Mouse (Mus musculus) G1E (cell line): ENCODE data around the gene Mtcl1.

Source experiments
- CTCF ChIP-seq: IDR thresholded peaks from 2 replicates; pipeline ENCODE4 v1.5.1; 2012; ENCODE audit warnings: low read depth, low read length, inconsistent platforms, mixed read lengths
- GATA1 ChIP-seq: IDR thresholded peaks from 2 replicates; pipeline ENCODE4 v1.6.1; 2012; ENCODE audit warnings: borderline replicate concordance, low read length, inconsistent platforms, mixed read lengths
- GATA2 ChIP-seq: IDR thresholded peaks from 2 replicates; pipeline ENCODE4 v1.6.1; 2012; ENCODE audit warnings: low read depth, low read length, inconsistent platforms, borderline replicate concordance
- POLR2AphosphoS5 ChIP-seq: IDR thresholded peaks from 2 replicates; pipeline ENCODE4 v1.6.1; 2012; ENCODE audit warnings: low read depth, low read length, inconsistent platforms; ENCODE audit not compliant: insufficient replicate concordance
- TAL1 ChIP-seq: conservative IDR thresholded peaks from 2 replicates; pipeline ENCODE4 v1.6.1; 2012; ENCODE audit warnings: low read depth, low read length, inconsistent platforms, mixed read lengths

DNA sequence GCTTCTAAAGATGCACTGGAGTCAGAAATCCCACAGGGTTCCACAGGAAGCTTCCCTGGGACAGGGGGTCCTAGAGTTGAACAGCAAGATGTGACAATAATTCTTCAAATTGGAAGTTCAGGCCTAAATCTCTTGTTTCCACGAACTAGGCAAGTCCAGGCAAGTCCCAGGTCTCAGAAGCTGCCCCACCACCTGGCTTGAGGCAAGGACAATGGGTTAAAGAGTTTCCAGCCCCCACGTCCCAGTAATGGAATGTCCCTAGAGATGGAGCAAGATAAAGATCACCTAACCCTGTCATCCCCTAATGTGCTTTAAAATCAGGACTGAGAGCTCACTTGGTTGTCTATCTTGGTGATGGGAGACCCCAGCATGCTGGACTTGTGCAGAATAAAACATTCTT is 35.4 kb upstream of the Mtcl1 start:
- TF ChIP-seq CTCF (no peak), TAL1 (no peak), GATA1 (no peak), GATA2 (no peak), POLR2AphosphoS5 (no peak)
